Mouse (Mus musculus) megakaryocyte-erythroid progenitor cell, adult 5-6 weeks (primary cell): ENCODE measurements around the gene Atic. TPM values are rescaled to one million over a fixed set of nuclear protein-coding genes. Genes with fewer than 3 reads are reported as not detected.

Experiments used
- ATAC-seq: replicated peaks from 2 replicates; pipeline ENCODE4 v1.8.0; 2016; ENCODE audit warnings: mild to moderate bottlenecking, inconsistent platforms; ENCODE audit not compliant: severe bottlenecking, poor library complexity, low FRiP score, low TSS enrichment
- total RNA-seq, 2 experiments: library from RNA; stranded (forward) in 1 of 2; stranded (reverse) in 1 of 2; fragments of 200-1000, 215-1000 nt in 1 of 2; fragments of >200 nt in 1 of 2; fragmentation: Nextera tagmentation in 1 of 2; gene quantifications; 2 replicates each; pipeline ENCODE4 v1.2.3; 2014 to 2017

Atic gene
- total RNA-seq, 2 experiments from 2014 or later, result 132 to 387 TPM

- ATAC-seq, result no peak
Observed at GRCm38 (mm10) chr1:71590038-71590437, 33.1 kb downstream of the Atic start.

- no peak for ATAC-seq
Observed at GRCm38 (mm10) chr1:71593184-71593583, 36.2 kb downstream of the Atic start.

- no peak for ATAC-seq
Observed at GRCm38 (mm10) chr1:71594268-71594667, 37.3 kb downstream of the Atic start.

GRCm38 (mm10) chr1:71595365-71595764, 38.4 kb downstream of the Atic start:
- no peak for ATAC-seq

- ATAC-seq, result no peak
Observed at GRCm38 (mm10) chr1:71605751-71606150, 48.8 kb downstream of the Atic start.

- ATAC-seq, result no peak
Observed at GRCm38 (mm10) chr1:71606600-71607325, 49.8 kb downstream of the Atic start.

- ATAC-seq, result no peak
Observed at GRCm38 (mm10) chr1:71609057-71609775, 52.3 kb downstream of the Atic start.

GRCm38 (mm10) chr1:71609916-71610315, 53.0 kb downstream of the Atic start:
- ATAC-seq, result no peak

GRCm38 (mm10) chr1:71612256-71612655, 55.3 kb downstream of the Atic start:
- no peak for ATAC-seq

- no peak for ATAC-seq
Observed at GRCm38 (mm10) chr1:71614545-71615246, 57.7 kb downstream of the Atic start.

GRCm38 (mm10) chr1:71621526-71621925, 64.6 kb downstream of the Atic start:
- no peak for ATAC-seq

- ATAC-seq, result no peak
Observed at GRCm38 (mm10) chr1:71623625-71624024, 66.7 kb downstream of the Atic start.

Other genes with a start within 250 kb of the Atic start
- not detected in 2 replicates for gene Abca12, start 142.2 kb upstream of the Atic start, total RNA-seq (2014; fragmentation: Nextera tagmentation)
- not detected in 2 replicates for gene Abca12, start 142.2 kb upstream of the Atic start, total RNA-seq (2017)
- 0.68 TPM in 1 of 2 replicates, not detected in the other for gene Fn1, start 96.0 kb downstream of the Atic start, total RNA-seq (2014; fragmentation: Nextera tagmentation)
- gene Fn1, start 96.0 kb downstream of the Atic start, total RNA-seq (2017), result 1.3 and 2.2 TPM in 2 replicates